Mouse (Mus musculus) myocyte (in vitro differentiated cells): ENCODE data around the gene Rsph9. TPM values are rescaled to one million over a fixed set of nuclear protein-coding genes. Genes with fewer than 3 reads are reported as not detected.

Source experiments
- H3K27me3 ChIP-seq: one replicate; pipeline ENCODE4 v1.6.1; 2011; ENCODE audit not compliant: control insufficient read depth, insufficient read depth, insufficient read length
- H3K36me3 ChIP-seq: one replicate; pipeline ENCODE4 v1.6.1; 2011; ENCODE audit not compliant: control insufficient read depth, insufficient read depth
- H3K4me2 ChIP-seq: one replicate; pipeline ENCODE4 v1.6.1; 2011; ENCODE audit warnings: low read depth, control low read depth
- H3K4me3 ChIP-seq: one replicate; pipeline ENCODE4 v1.5.1; 2011; ENCODE audit warnings: mild to moderate bottlenecking, control low read depth, moderate library complexity
- H3K79me2 ChIP-seq: one replicate; pipeline ENCODE4 v1.6.1; 2011; ENCODE audit not compliant: control insufficient read depth, insufficient read depth
- H3ac ChIP-seq: one replicate; pipeline ENCODE4 v1.6.1; 2011; ENCODE audit not compliant: control insufficient read depth, insufficient read length
- CEBPB ChIP-seq: IDR thresholded peaks from 2 replicates; pipeline ENCODE4 v1.6.1; 2011; ENCODE audit warnings: mild to moderate bottlenecking, moderate library complexity; ENCODE audit not compliant: poor library complexity, insufficient read depth, severe bottlenecking
- E2F4 ChIP-seq: IDR thresholded peaks from one replicate; pipeline ENCODE4 v1.6.1; 2011; ENCODE audit warnings: mild to moderate bottlenecking, control low read depth, moderate library complexity; ENCODE audit not compliant: insufficient read depth
- MAX ChIP-seq: IDR thresholded peaks from one replicate; pipeline ENCODE4 v1.6.1; 2011; ENCODE audit warnings: low read depth, mild to moderate bottlenecking, control low read depth
- MYOD1 ChIP-seq, 3 experiments: IDR thresholded peaks; one replicate each; pipeline ENCODE4 v1.6.1; 2011; ENCODE audit warnings: control low read depth in 2 of 3, low read depth in 2 of 3, mild to moderate bottlenecking in 2 of 3, moderate library complexity in 1 of 3; ENCODE audit not compliant: insufficient read length in 2 of 3, control insufficient read depth in 1 of 3
- MYOG ChIP-seq, 3 experiments: IDR thresholded peaks; one replicate each; pipeline ENCODE4 v1.6.1; 2011; ENCODE audit warnings: control low read depth in 2 of 3, low read depth in 2 of 3, mild to moderate bottlenecking in 2 of 3; ENCODE audit not compliant: insufficient read length in 2 of 3, control insufficient read depth in 1 of 3, insufficient read depth in 1 of 3
- POLR2A ChIP-seq: IDR thresholded peaks from one replicate; pipeline ENCODE4 v1.6.1; 2011; ENCODE audit warnings: low read depth, mild to moderate bottlenecking, control low read depth, moderate library complexity; ENCODE audit not compliant: insufficient read length
- POLR2AphosphoS2 ChIP-seq: IDR thresholded peaks from one replicate; pipeline ENCODE4 v1.6.1; 2011; ENCODE audit warnings: low read depth, control low read depth; ENCODE audit not compliant: insufficient read length
- REST ChIP-seq: IDR thresholded peaks from one replicate; pipeline ENCODE4 v1.6.1; 2011; ENCODE audit warnings: mild to moderate bottlenecking, control low read depth, moderate library complexity; ENCODE audit not compliant: insufficient read depth, insufficient read length
- SRF ChIP-seq: IDR thresholded peaks from one replicate; pipeline ENCODE4 v1.6.1; 2011; ENCODE audit warnings: low read depth; ENCODE audit not compliant: control insufficient read depth, insufficient read length
- TCF12 ChIP-seq: IDR thresholded peaks from one replicate; pipeline ENCODE4 v1.6.1; 2011; ENCODE audit warnings: mild to moderate bottlenecking, control low read depth; ENCODE audit not compliant: poor library complexity, insufficient read depth, severe bottlenecking
- TCF3 ChIP-seq: IDR thresholded peaks from one replicate; pipeline ENCODE4 v1.6.1; 2011; ENCODE audit warnings: low read depth, control low read depth; ENCODE audit not compliant: insufficient read length
- USF1 ChIP-seq: IDR thresholded peaks from one replicate; pipeline ENCODE4 v1.6.1; 2011; ENCODE audit warnings: low read depth, mild to moderate bottlenecking, control low read depth, moderate library complexity
- polyA plus RNA-seq: library from polyadenylated mRNA; unstranded; fragments of >200 nt; fragmentation: generic; extraction: Trizol; gene quantifications from one replicate; pipeline ENCODE4 v1.2.1, GENCODE M21; 2012; ENCODE audit warnings: missing spikeins

The Rsph9 gene
- polyA plus RNA-seq, 1 experiment, result 3.6 TPM

GRCm38 (mm10) chr17:46118423-46118850 lies 25.6 kb downstream of the Rsph9 start:
- Histone ChIP-seq H3K36me3 (peaks cover 6% of the 10 kb centered on the region), H3K27me3 (no peaks in the 10 kb centered on the region), H3ac (no peak overlapping the region), H3K4me2 (no peak overlapping the region), H3K4me3 (no peak overlapping the region), H3K79me2 (peaks cover 9% of the 10 kb centered on the region)
- TF ChIP-seq POLR2A, result no peak
- no peak for TF ChIP-seq MYOG (IDR thresholded peaks at IDR 0.05; ENCODE audit: control insufficient read depth in 1 of 3, insufficient read depth in 1 of 3, insufficient read length in 2 of 3, low read depth in 2 of 3)
- no peak for TF ChIP-seq SRF
- no peak for TF ChIP-seq E2F4
- no peak for TF ChIP-seq POLR2AphosphoS2
- TF ChIP-seq TCF3, result no peak
- TF ChIP-seq USF1, result no peak
- no peak for TF ChIP-seq MYOD1 (IDR thresholded peaks at IDR 0.05; ENCODE audit: control insufficient read depth in 1 of 3, insufficient read length in 2 of 3, low read depth in 2 of 3)
- TF ChIP-seq CEBPB, result no peak
- TF ChIP-seq REST, result no peak
- no peak for TF ChIP-seq MAX
- no peak for TF ChIP-seq TCF12

GRCm38 (mm10) chr17:46117623-46118422 lies 26.2 kb downstream of the Rsph9 start:
- H3K79me2 ChIP-seq, result peaks cover 12% of the 10 kb centered on the region
- H3K4me3 ChIP-seq, result no peak overlapping the region
- TF ChIP-seq USF1 (no peak), CEBPB (no peak), MAX (no peak), TCF3 (no peak), MYOG (IDR thresholded peaks at IDR 0.05; ENCODE audit: control insufficient read depth in 1 of 3, insufficient read depth in 1 of 3, insufficient read length in 2 of 3, low read depth in 2 of 3) (no peak), TCF12 (no peak), SRF (no peak), POLR2AphosphoS2 (no peak), MYOD1 (IDR thresholded peaks at IDR 0.05; ENCODE audit: control insufficient read depth in 1 of 3, insufficient read length in 2 of 3, low read depth in 2 of 3) (no peak), POLR2A (no peak), E2F4 (no peak), REST (no peak)
- no peak overlapping the region for H3ac ChIP-seq
- H3K27me3 ChIP-seq, result no peaks in the 10 kb centered on the region
- peaks cover 4% of the 10 kb centered on the region for H3K36me3 ChIP-seq
- H3K4me2 ChIP-seq, result no peak overlapping the region

GRCm38 (mm10) chr17:46116881-46117280 lies 27.1 kb downstream of the Rsph9 start:
- Histone ChIP-seq H3K79me2 (peaks cover 21% of the 10 kb centered on the region), H3K36me3 (no peaks in the 10 kb centered on the region)

GRCm38 (mm10) chr17:46116138-46116537 lies 27.9 kb downstream of the Rsph9 start:
- no peaks in the 10 kb centered on the region for H3K27me3 ChIP-seq
- H3ac ChIP-seq, result no peak overlapping the region
- H3K4me2 ChIP-seq, result no peak overlapping the region
- H3K79me2 ChIP-seq, result peaks cover 28% of the 10 kb centered on the region
- H3K4me3 ChIP-seq, result no peak overlapping the region
- no peaks in the 10 kb centered on the region for H3K36me3 ChIP-seq
- TF ChIP-seq REST (no peak), CEBPB (no peak), MYOG (IDR thresholded peaks at IDR 0.05; ENCODE audit: control insufficient read depth in 1 of 3, insufficient read depth in 1 of 3, insufficient read length in 2 of 3, low read depth in 2 of 3) (no peak)

More at GRCm38 (mm10) chr17:46116881-46117280, 27.1 kb downstream of the Rsph9 start:
- no peak overlapping the region for H3ac ChIP-seq
- H3K4me3 ChIP-seq, result no peak overlapping the region
- no peak for TF ChIP-seq USF1
- no peak for TF ChIP-seq MAX
- TF ChIP-seq SRF, result no peak
- no peak for TF ChIP-seq POLR2AphosphoS2
- no peak for TF ChIP-seq POLR2A
- no peak for TF ChIP-seq TCF3
- no peak for TF ChIP-seq CEBPB
- TF ChIP-seq TCF12, result no peak
- TF ChIP-seq REST, result no peak
- TF ChIP-seq MYOG (IDR thresholded peaks at IDR 0.05; ENCODE audit: control insufficient read depth in 1 of 3, insufficient read depth in 1 of 3, insufficient read length in 2 of 3, low read depth in 2 of 3), result no peak
- no peak for TF ChIP-seq E2F4
- no peak for TF ChIP-seq MYOD1 (IDR thresholded peaks at IDR 0.05; ENCODE audit: control insufficient read depth in 1 of 3, insufficient read length in 2 of 3, low read depth in 2 of 3)
- no peaks in the 10 kb centered on the region for H3K27me3 ChIP-seq
- no peak overlapping the region for H3K4me2 ChIP-seq

GRCm38 (mm10) chr17:46115489-46115888 lies 28.5 kb downstream of the Rsph9 start:
- Histone ChIP-seq H3K4me2 (no peak overlapping the region), H3K36me3 (no peaks in the 10 kb centered on the region), H3K79me2 (peaks cover 29% of the 10 kb centered on the region), H3K27me3 (no peaks in the 10 kb centered on the region), H3K4me3 (no peak overlapping the region), H3ac (no peak overlapping the region)
- no peak for TF ChIP-seq SRF
- TF ChIP-seq MYOG (IDR thresholded peaks at IDR 0.05; ENCODE audit: control insufficient read depth in 1 of 3, insufficient read depth in 1 of 3, insufficient read length in 2 of 3, low read depth in 2 of 3), result no peak
- no peak for TF ChIP-seq MAX
- no peak for TF ChIP-seq POLR2A
- no peak for TF ChIP-seq E2F4
- no peak for TF ChIP-seq TCF3
- no peak for TF ChIP-seq POLR2AphosphoS2
